Mouse (Mus musculus) testis, adult 2 months (tissue): ENCODE measurements at regions not wholly inside any gene's neighbourhood (a gene's known extent, or its start where the extent isn't known, plus 50 kb on each side); places are given as distances from the start of the nearest gene placed in this dataset.

Source experiments
- CTCF ChIP-seq: fragments of 200-500 bp; IDR thresholded peaks from 2 replicates; pipeline ENCODE4 v1.5.1; 2012; ENCODE audit warnings: low read depth, mild to moderate bottlenecking, inconsistent platforms, low read length, moderate library complexity; ENCODE audit not compliant: control insufficient read depth, insufficient read depth, insufficient replicate concordance
- POLR2A ChIP-seq: fragments of 200-500 bp; IDR thresholded peaks from 2 replicates; pipeline ENCODE4 v1.6.1; 2012; ENCODE audit warnings: low read depth, mild to moderate bottlenecking, inconsistent platforms, low read length, moderate library complexity; ENCODE audit not compliant: control insufficient read depth

- no peak for TF ChIP-seq CTCF
- TF ChIP-seq POLR2A: no peak
These were observed 73.3 kb upstream of the Klf4 start for GRCm38 (mm10) chr4:55605541-55605940.
